Mouse (Mus musculus): ENCODE measurements around the gene Ereg.

Ereg gene

DNA sequence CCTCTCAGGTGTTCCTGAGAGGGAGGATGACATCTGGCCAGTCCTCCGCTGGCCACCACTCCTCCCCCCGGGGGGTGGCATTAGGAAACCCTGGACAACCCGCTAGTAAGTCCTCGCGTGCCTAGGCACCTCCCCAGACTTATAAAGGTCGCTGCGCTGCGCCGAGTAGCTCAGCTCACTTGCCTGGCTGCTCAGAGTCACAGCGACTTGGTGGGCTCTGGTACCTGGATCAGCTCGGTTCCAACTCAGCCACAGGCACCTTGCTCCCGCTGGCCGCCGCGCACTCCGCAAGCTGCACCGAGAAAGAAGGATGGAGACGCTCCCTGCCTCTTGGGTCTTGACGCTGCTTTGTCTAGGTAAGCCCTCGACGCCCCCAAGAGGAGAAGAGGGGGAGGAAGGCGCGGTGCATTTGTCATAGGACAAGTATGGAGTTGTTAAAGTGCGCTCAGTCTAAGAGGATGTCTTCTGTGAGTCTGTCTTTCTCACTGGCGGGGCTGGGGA is at the start of gene Ereg:
Gene Ereg, plus strand, starts transcription at position 173 of the 501 bp plus-strand sequence.
- no peak for DNase-seq (ENCODE audit: low spot score in 2 of 2)

DNA sequence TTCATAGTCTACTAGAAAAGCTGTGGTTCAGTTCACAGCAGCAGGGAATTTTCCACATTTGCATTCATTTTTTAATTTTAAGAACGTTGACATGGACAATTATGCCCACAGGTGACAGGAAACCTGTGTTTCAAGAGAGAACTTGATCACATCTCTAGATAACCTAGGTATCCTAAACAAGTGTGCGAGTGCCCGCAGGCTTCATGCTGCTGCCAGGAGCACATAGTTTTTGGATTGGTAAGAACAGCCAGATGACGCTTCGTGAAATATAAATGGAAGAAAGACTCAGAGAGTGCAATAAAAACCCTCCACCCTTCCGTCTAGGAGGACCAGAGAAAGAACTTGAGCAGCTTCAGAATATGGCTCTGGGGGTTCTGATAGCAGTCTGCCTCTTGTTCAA is 47.3 kb upstream of the Ereg start, which contains the start of gene Epgn:
Gene Epgn, plus strand, starts transcription at position 301 of the 400 bp plus-strand sequence.
- no peak for DNase-seq (ENCODE audit: low spot score in 2 of 2)

- no peak for DNase-seq (ENCODE audit: low spot score in 2 of 2)
These were observed 46.6 kb upstream of the Ereg start for GRCm38 (mm10) chr5:91027840-91028239.

- DNase-seq (ENCODE audit: low spot score in 2 of 2), result no peak
These were observed 43.8 kb upstream of the Ereg start for GRCm38 (mm10) chr5:91030629-91031028.

DNA sequence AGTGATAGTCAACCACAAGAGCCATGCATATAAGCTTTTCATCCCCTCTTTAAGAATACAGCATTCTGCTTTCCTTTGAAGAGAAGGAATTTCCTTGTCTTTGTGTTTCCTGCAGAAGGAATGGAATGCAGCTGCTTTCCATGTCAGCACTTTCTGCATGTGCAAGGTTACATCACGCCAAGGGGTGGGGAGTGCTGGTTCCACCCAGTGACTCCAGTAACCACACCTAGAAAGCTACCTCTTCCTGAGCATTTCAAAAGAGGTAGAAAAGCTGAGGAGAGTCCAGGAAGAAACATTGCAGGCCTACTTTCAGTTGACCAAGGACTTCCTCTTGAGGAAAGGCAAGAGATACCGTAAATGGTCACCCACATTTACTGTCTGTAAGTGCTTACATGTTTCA is 39.1 kb upstream of the Ereg start:
- no peak for DNase-seq (ENCODE audit: low spot score in 2 of 2)

DNA sequence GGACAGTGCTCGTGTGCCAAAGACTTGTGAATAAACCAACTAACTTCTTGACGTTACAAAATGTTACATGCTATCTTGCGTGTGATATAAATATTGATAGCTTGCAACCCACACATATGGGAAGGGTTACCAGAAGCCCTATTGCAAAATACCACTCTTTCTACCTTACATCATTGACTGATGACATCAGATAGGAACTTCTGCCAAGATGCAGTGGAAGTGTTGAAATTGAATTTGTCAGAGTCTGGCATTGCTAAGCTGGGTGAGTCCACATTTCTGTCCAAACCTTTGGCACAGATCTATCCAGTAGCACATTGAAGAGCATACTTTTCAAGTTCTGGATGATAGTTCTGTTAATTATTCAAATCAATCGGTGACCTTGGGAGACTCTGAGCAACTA is 37.8 kb upstream of the Ereg start:
- no peak for DNase-seq (ENCODE audit: low spot score in 2 of 2)

GRCm38 (mm10) chr5:91037756-91038155 is 36.7 kb upstream of the Ereg start:
- DNase-seq (ENCODE audit: low spot score in 2 of 2), result no peak

GRCm38 (mm10) chr5:91038547-91038946 is 35.9 kb upstream of the Ereg start:
- peak in 1 of 2 experiments; percentile 4 for DNase-seq (ENCODE audit: low spot score in 2 of 2)

GRCm38 (mm10) chr5:91038963-91039362 is 35.5 kb upstream of the Ereg start:
- DNase-seq (ENCODE audit: low spot score in 2 of 2), result no peak

DNA sequence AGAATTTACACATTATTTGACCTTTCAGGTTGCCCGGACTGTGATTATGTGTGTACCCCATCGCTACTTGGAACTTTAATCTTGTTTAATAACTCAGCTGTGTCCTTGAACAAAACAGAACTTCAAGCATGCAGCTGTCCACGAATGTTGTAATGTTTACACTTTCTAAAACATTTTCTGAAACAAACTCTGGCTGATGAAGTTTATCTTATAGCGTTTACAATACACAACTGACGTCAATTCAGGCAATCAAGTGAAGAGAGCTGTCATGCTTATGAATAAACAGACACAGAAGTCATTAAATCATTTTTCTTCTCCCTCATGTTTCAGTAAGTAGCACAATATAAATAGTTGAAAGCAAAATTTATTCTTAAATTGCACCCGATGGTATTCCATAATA is 26.4 kb upstream of the Ereg start:
- DNase-seq (ENCODE audit: low spot score in 2 of 2), result no peak

- DNase-seq (ENCODE audit: low spot score in 2 of 2), result no peak
These were observed 26.0 kb upstream of the Ereg start for GRCm38 (mm10) chr5:91048397-91048796.

DNA sequence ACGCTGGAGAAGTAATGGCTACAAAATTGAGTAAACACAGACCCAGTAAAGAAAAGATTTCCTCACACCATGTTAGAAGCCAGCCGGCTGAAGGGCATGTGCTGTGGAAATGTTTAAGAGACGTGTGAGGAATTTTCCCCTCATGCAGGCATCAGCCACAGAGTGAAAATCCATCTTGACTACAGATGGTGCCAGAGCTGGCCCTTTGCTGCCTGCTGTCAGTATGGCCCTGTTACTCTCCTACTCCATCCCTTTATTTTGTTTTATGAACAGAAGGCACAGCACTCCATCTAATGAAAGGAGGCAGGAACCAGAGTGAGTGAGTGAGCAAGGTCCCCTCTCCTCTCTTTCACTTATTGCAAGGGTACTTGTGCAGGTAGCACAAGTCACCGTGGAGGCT is 2.1 kb upstream of the Ereg start:
- DNase-seq (ENCODE audit: low spot score in 2 of 2), result no peak

- no peak for DNase-seq (ENCODE audit: low spot score in 2 of 2)
These were observed 796 bp upstream of the Ereg start for GRCm38 (mm10) chr5:91073626-91074025.

GRCm38 (mm10) chr5:91074026-91074425 is 396 bp upstream of the Ereg start:
- no peak for DNase-seq (ENCODE audit: low spot score in 2 of 2)

GRCm38 (mm10) chr5:91075021-91075420 is 599 bp downstream of the Ereg start:
- DNase-seq (ENCODE audit: low spot score in 2 of 2), result no peak

DNA sequence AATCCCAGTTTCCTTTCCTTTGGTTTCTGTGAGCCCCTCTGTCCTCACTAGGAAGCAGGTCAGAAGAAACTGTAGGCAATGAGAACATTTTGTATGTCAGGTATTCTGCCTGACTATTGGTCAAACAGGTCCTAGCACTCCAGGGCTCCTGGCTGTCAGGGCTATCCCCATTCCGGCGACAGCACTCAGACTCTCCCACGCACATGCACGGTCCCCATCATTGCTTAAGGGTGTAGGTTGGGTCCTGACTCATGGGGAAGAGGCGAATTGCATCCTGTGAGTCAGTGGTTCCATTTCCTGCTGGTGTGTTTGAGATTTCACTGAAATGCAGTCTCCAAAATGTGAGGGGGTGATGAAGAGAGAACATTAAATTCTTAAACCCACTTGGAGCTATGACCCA is 8.6 kb downstream of the Ereg start:
- peak; percentile 7 to 13 for DNase-seq (ENCODE audit: low spot score in 2 of 2)

DNA sequence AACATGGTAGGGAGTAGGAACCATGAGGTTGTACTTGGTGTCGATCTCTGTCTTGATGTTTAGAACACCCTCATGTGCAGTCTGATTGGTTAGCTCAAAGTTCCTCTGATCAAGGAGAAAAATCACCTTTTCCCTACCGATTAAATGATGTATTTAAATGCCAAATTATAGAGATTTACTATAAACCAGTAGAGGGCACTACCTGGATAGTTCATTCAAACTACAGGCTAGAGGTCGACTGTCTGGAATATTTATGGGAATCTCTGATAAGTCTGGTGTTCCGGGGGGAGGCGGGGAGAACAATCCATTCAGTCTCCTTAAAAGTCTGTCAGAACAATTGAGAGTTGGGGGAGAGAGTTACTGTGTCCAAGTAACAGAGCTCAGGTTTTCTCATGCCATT is 10.9 kb downstream of the Ereg start:
- no peak for DNase-seq (ENCODE audit: low spot score in 2 of 2)

GRCm38 (mm10) chr5:91090301-91090700 is 15.9 kb downstream of the Ereg start:
- DNase-seq (ENCODE audit: low spot score in 2 of 2), result no peak

- no peak for DNase-seq (ENCODE audit: low spot score in 2 of 2)
These were observed 23.6 kb downstream of the Ereg start for GRCm38 (mm10) chr5:91097911-91098614.

DNA sequence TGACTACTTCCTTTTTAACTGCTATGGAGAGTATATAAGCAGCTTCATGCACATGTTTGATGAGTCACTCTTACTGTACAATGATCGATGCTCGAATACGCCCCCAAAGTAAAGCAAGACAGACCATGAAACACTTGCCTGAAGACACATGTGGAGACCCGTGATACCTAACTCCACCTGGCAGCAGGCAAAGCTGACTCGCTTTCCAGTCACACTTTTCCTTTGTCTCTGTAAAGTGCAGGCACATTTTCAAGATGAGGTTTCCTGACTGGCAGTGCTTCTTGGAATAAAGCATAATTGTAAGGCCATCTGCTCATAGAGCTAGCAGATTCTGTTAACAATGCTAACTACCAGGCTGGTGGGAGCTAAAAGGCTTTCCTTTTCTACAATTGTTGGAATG is 27.3 kb downstream of the Ereg start:
- peak in 1 of 2 experiments; percentile 21 for DNase-seq (ENCODE audit: low spot score in 2 of 2)

DNA sequence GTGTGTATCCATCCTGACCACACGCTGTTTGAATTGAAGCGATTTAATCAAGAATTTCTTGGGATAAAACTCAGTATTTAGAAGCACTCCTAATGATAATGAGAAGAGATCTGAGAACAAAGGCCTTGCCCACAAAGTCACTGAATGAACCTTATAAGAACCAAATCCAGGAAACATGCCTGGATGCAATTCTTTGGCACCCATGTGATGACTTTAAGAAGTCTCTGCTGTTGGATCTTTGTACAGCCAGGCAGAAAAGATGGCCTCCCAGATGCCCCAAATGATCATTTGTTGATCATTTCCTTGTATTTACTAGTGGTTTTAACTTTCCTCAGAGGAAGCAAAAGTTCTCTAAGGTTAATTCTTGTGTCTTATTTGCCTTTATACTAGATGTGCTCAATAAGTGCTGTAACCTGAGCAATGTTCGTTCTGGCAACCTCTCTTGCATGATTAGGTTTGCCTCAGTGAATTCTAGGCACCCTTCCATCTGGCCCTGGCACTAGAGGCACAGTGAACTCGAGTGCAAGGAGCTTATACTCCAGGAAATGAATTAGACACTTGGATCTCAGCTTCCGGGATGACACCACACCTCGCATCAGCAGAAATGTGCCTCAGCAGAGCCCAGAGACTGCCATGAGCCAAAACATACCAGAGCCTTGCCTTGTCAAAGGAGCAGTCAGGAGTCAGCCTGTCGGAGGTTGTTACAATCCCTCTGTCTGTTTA is 29.7 kb downstream of the Ereg start:
- no peak for DNase-seq (ENCODE audit: low spot score in 2 of 2)

- no peak for DNase-seq (ENCODE audit: low spot score in 2 of 2)
These were observed 31.8 kb downstream of the Ereg start for GRCm38 (mm10) chr5:91106248-91106647.

GRCm38 (mm10) chr5:91110023-91110670 is 35.7 kb downstream of the Ereg start:
- DNase-seq (ENCODE audit: low spot score in 2 of 2), result no peak

Data from left cerebral cortex, adult 9 months (tissue).